Mouse (Mus musculus): Measurements from ENCODE around the gene Elovl6.

DNA sequence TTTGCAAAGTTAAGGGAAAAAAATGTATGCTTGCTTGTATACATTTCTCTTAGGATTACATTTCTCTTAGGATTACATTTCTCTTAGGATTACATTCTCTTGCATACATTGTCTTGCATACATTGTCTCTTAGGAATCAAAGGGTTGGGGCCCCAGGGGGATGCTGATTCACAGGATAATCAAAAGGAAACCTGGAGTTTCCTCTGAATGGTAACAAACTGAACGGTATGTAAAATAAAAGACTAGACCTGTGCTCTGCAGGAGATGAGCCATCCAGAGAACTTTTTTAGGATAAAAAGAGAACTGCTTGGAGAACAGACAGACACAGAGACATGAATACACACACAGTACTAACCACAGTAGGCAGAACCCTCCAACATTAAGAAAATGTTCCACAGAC, 118.8 kb downstream of the Elovl6 start:
- TF ChIP-seq CTCF (IDR thresholded peaks at IDR 0.05; ENCODE audit: extremely low read depth, insufficient read depth, insufficient read length, insufficient replicate concordance) (no peak), POLR2A (IDR thresholded peaks at IDR 0.05; ENCODE audit: low read depth, low read length) (no peak)
